Mouse (Mus musculus) hindbrain, embryonic 13.5 days (tissue): ENCODE measurements around the gene Fam117a. TPM values are rescaled to one million over a fixed set of nuclear protein-coding genes. Genes with fewer than 3 reads are reported as not detected.
A peak's percentile ranks its signal among the peaks of the same experiment; 100 is the strongest.

Experiments used
- ATAC-seq: fragments of 200-750 bp; cut with Nextera tagmentation; 2 replicates; pipeline ENCODE4 v1.8.0; 2017; ENCODE audit warnings: moderate TSS enrichment; ENCODE audit not compliant: low FRiP score
- H3K27ac ChIP-seq: fragments of 300-500 bp; sonication (generic); 2 replicates; pipeline ENCODE4 v1.5.1; 2015; ENCODE audit warnings: inconsistent platforms, mild to moderate bottlenecking, moderate library complexity
- H3K27me3 ChIP-seq: fragments of 300-500 bp; sonication (generic); 2 replicates; pipeline ENCODE4 v1.6.1; 2015; ENCODE audit warnings: mild to moderate bottlenecking, inconsistent platforms
- H3K36me3 ChIP-seq: fragments of 300-500 bp; sonication (generic); 2 replicates; pipeline ENCODE4 v1.6.1; 2015; ENCODE audit warnings: mild to moderate bottlenecking, inconsistent platforms
- H3K4me1 ChIP-seq: fragments of 300-500 bp; sonication (generic); replicated peaks from 2 replicates; pipeline ENCODE4 v1.6.1; 2015; ENCODE audit warnings: inconsistent platforms
- H3K4me2 ChIP-seq: fragments of 300-500 bp; sonication (generic); 2 replicates; pipeline ENCODE4 v1.6.1; 2015; ENCODE audit warnings: inconsistent platforms, mild to moderate bottlenecking, moderate library complexity
- H3K4me3 ChIP-seq: fragments of 300-500 bp; sonication (generic); 2 replicates; pipeline ENCODE4 v1.5.1; 2015; ENCODE audit warnings: mild to moderate bottlenecking, inconsistent platforms
- H3K9ac ChIP-seq: fragments of 300-500 bp; sonication (generic); 2 replicates; pipeline ENCODE4 v1.6.1; 2015; ENCODE audit warnings: mild to moderate bottlenecking, inconsistent platforms
- H3K9me3 ChIP-seq: fragments of 300-500 bp; sonication (generic); 2 replicates; pipeline ENCODE4 v1.6.1; 2016; ENCODE audit warnings: inconsistent platforms
- WGBS: fragments of 180-500 bp; shearing (Covaris S2); methylation state at CpG from one replicate; pipeline ENCODE4 v1.1.7; 2015; 5-methylcytosine and 5-hydroxymethylcytosine counted together
- polyA plus RNA-seq: library from polyadenylated mRNA; unstranded; fragments of >200 nt; fragmentation: Nextera tagmentation; extraction: Ambion mirVana; gene quantifications from 2 replicates; pipeline ENCODE4 v1.2.1, GENCODE M21; 2015

Fam117a gene
- polyA plus RNA-seq, 1 experiment from 2014 or later = 3.5 TPM

- ATAC-seq = no peak
- H3K27ac ChIP-seq = no peak overlapping the region
- H3K9me3 ChIP-seq = no peaks in the 10 kb centered on the region
- no peak overlapping the region for H3K4me2 ChIP-seq
- H3K9ac ChIP-seq = no peak overlapping the region
- 88% methylated on average over 14 of the region's 14 CpGs for WGBS
- peaks cover 15% of the 10 kb centered on the region for H3K4me1 ChIP-seq
- H3K27me3 ChIP-seq = no peaks in the 10 kb centered on the region
- no peak overlapping the region for H3K4me3 ChIP-seq
- H3K36me3 ChIP-seq = no peaks in the 10 kb centered on the region
Observed at GRCm38 (mm10) chr11:95354228-95354944, 17.6 kb downstream of the Fam117a start.

DNA sequence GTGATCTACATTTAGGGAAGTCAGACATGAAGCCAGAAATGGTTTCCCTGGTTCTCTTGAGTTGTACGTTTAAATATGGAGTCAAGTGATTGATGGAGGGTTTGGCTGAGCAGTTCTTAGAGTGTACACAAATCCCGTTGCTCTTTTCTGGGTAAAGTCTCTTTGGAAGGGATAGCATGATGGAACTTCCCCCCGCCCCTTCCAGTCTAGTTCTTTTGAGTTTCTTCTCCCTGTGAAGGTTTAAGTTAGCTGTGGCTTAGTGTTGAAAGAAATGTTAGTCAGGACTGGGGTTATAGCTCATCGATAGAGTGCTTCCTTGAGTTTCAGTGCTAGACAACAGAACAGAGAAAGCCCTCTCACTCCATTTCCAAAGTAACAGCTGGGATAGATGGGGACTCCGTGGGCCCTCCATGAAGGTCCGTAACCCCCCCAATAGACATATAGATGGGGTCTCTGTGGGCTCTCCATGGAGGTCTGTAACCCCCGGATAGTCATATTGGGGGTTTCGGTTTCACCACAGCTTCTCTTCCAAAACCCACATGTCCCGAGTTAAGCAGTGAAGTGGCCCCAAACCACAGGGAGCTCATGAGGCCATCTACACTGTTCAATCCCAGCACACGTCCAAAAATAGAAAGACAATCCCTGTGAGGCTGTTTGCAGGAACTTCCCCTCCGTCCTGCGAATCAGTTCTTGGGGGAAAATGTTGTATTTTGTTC is 18.3 kb downstream of the Fam117a start:
- no peaks in the 10 kb centered on the region for H3K36me3 ChIP-seq
- H3K4me1 ChIP-seq = peaks cover 15% of the 10 kb centered on the region
- H3K9me3 ChIP-seq = no peaks in the 10 kb centered on the region
- 92% methylated on average over 12 of the region's 12 CpGs for WGBS
- H3K4me3 ChIP-seq = no peak overlapping the region
- no peak overlapping the region for H3K4me2 ChIP-seq
- no peaks in the 10 kb centered on the region for H3K27me3 ChIP-seq
- no peak for ATAC-seq
- H3K9ac ChIP-seq = no peak overlapping the region
- no peak overlapping the region for H3K27ac ChIP-seq

DNA sequence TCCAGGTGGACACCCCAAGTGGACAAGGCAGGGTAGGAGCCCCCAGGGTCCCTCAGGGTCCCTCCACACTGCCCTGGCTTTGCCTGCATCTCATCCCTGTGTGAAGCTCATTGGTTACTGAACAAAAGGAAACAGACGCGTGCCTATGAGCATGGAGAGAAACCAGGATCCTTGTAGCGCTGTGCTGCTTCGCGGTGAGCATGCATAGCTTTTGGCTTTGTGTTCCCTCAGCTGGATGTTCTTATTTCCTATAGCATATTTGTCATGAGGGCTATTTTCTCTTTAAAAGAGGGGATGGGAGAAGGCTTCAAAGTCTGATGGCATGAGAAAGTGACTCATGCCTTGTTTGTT is 18.8 kb downstream of the Fam117a start:
- no peak for ATAC-seq
- no peaks in the 10 kb centered on the region for H3K27me3 ChIP-seq
- H3K4me3 ChIP-seq = no peak overlapping the region
- H3K4me2 ChIP-seq = no peak overlapping the region
- H3K36me3 ChIP-seq = no peaks in the 10 kb centered on the region
- H3K27ac ChIP-seq = no peak overlapping the region
- no peaks in the 10 kb centered on the region for H3K9me3 ChIP-seq
- WGBS = 92% methylated on average over 5 of the region's 5 CpGs
- H3K9ac ChIP-seq = no peak overlapping the region
- peaks cover 13% of the 10 kb centered on the region for H3K4me1 ChIP-seq

GRCm38 (mm10) chr11:95356039-95356438 is 19.2 kb downstream of the Fam117a start:
- no peaks in the 10 kb centered on the region for H3K36me3 ChIP-seq
- no peaks in the 10 kb centered on the region for H3K9me3 ChIP-seq
- no peak overlapping the region for H3K4me3 ChIP-seq
- H3K4me2 ChIP-seq = no peak overlapping the region
- H3K4me1 ChIP-seq = peaks cover 13% of the 10 kb centered on the region
- H3K27me3 ChIP-seq = no peaks in the 10 kb centered on the region
- WGBS = 91% methylated on average over 7 of the region's 7 CpGs
- no peak overlapping the region for H3K9ac ChIP-seq
- no peak for ATAC-seq
- H3K27ac ChIP-seq = no peak overlapping the region

GRCm38 (mm10) chr11:95356469-95357273 is 19.9 kb downstream of the Fam117a start:
- Histone ChIP-seq H3K9ac (no peak overlapping the region), H3K9me3 (no peaks in the 10 kb centered on the region), H3K4me2 (no peak overlapping the region), H3K36me3 (no peaks in the 10 kb centered on the region), H3K4me3 (no peak overlapping the region), H3K27ac (0 out of 2 replicates have a peak overlapping the region, but pooled peaks have one; percentile 2), H3K4me1 (peaks cover 13% of the 10 kb centered on the region), H3K27me3 (no peaks in the 10 kb centered on the region)
- no peak for ATAC-seq
- WGBS = 79% methylated on average over 17 of the region's 17 CpGs

DNA sequence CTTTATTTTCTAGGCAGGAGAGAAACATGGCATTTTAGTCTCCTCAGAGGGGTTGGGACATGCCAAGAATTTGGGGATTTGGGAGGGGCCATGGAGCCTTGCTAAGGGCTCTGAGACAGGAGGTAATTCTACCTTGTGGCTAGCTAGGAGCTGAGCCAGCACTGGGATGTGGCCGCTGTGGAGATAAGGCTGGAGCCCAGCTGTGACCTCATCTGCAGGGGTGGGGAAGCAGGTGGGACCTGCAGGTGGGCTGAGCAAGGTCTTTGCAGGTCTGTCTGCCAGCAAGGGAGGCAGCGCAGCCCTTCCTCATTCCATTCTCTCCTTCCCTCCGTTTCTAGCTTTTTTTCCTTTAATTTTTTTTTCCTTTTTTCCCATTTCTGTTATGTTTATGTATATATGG is 21.4 kb downstream of the Fam117a start:
- Histone ChIP-seq H3K4me2 (no peak overlapping the region), H3K4me3 (no peak overlapping the region), H3K9ac (no peak overlapping the region), H3K36me3 (no peaks in the 10 kb centered on the region), H3K27me3 (no peaks in the 10 kb centered on the region), H3K9me3 (no peaks in the 10 kb centered on the region), H3K27ac (no peak overlapping the region), H3K4me1 (peaks cover 13% of the 10 kb centered on the region)
- no peak for ATAC-seq
- WGBS = 68% methylated on average over 3 of the region's 3 CpGs

DNA sequence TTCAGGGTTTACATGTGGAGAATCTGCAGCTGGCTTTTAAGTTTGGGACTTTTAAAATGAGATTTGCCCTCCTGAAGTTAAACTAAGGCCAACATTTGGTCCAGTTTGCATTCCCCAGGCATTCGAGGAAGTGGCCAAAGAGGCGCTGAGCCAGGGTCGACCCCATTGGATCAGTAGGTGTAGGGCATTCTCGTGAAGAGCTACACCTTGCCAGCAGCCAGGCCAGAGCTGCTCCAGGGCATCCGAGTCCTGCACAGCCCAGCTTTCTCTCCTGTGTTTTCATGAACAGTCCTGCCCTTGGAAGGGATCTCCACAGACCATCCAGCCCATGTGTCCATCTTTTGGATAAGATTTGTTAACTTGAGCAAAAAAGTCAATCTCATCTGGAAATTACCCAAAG is 27.6 kb downstream of the Fam117a start:
- Histone ChIP-seq H3K4me3 (no peak overlapping the region), H3K9me3 (no peaks in the 10 kb centered on the region), H3K4me1 (no peaks in the 10 kb centered on the region), H3K9ac (no peak overlapping the region), H3K4me2 (no peak overlapping the region), H3K27ac (no peak overlapping the region), H3K36me3 (no peaks in the 10 kb centered on the region), H3K27me3 (no peaks in the 10 kb centered on the region)
- 87% methylated on average over 5 of the region's 5 CpGs for WGBS
- ATAC-seq = no peak

- Histone ChIP-seq H3K36me3 (no peaks in the 10 kb centered on the region), H3K27ac (no peak overlapping the region), H3K4me2 (no peak overlapping the region), H3K4me3 (no peak overlapping the region), H3K27me3 (no peaks in the 10 kb centered on the region), H3K9ac (peak overlapping the region; percentile 43; the same call in 1 of the 2 replicates), H3K9me3 (no peaks in the 10 kb centered on the region), H3K4me1 (peaks cover 4% of the 10 kb centered on the region; the same call in 1 of the 2 replicates)
- ATAC-seq = no peak
- 79% methylated on average over 10 of the region's 10 CpGs for WGBS
Observed at GRCm38 (mm10) chr11:95365596-95365995, 28.8 kb downstream of the Fam117a start.

DNA sequence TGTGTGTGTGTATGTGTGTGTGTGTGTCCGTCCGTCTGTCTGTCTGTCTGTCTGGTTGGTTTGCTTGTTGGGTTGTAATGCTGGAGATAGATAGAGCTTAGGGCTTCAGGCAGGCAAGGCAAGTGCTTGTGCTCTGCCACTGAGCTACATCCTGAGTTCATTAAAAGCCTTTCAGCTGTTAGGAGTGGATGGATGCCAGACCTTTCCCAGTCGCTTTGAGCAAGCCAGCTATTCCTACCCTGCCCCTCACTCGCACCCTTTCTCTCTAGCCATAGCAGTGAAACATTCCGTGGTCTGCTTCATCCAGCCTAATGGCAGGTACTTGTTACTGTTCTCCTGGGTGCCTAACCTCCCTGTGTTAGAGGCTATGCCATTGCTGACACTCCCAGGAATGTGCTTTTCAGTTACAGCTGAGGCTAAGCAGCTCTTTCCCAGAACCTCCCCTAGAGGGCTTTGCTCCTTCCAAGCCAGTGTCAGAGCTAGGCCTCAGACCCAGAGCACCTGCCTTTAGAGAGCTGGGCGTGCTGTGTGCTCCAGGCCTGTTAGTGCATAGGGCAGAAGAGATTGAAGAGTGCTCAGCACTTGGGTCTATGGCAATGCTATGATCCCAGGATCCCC is 29.6 kb downstream of the Fam117a start:
- 89% methylated on average over 6 of the region's 6 CpGs for WGBS
- no peak overlapping the region for H3K4me3 ChIP-seq
- H3K27me3 ChIP-seq = no peaks in the 10 kb centered on the region
- H3K36me3 ChIP-seq = no peaks in the 10 kb centered on the region
- no peak for ATAC-seq
- peaks cover 4% of the 10 kb centered on the region; the same call in 1 of the 2 replicates for H3K4me1 ChIP-seq
- H3K9me3 ChIP-seq = no peaks in the 10 kb centered on the region
- no peak overlapping the region for H3K27ac ChIP-seq
- H3K4me2 ChIP-seq = no peak overlapping the region
- H3K9ac ChIP-seq = peak overlapping the region; percentile 43; the same call in 1 of the 2 replicates

DNA sequence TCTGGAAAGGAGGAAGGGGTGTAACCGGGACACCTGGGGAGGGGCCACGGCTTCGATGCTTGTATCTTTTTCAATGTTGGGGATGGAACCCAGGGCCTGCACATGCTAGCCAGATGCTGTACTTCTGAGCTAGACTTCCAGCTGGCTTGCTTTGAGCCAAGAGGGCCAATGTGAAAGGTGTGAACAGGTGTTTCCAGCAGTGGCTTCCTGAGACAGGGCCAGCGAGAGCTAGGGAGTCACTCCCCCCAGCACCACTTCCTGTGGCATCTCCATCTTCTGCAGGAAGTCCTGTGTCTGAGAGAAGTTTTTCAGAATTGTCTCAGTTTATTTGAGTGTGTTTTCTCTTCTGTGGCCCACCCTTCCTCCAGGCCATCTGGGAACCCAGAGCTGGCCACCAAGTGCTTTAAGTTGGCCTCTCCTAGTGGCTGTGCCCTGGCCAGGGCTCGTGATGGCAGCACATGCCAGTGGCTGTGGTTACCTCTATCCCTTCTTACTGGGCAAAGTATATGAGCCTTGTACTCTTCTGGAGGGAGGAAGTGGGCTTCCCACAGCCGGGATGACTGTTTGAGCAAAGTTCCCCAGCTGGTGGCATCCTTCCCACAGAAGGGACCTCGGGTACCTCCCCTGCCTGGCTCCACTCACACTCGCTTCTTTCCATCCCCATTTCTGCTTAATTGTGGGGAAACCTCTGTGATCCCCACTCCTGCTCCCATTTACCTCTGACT is 30.4 kb downstream of the Fam117a start:
- H3K4me2 ChIP-seq = no peak overlapping the region
- 89% methylated on average over 8 of the region's 8 CpGs for WGBS
- H3K9ac ChIP-seq = no peak overlapping the region
- H3K27ac ChIP-seq = no peak overlapping the region
- no peaks in the 10 kb centered on the region for H3K9me3 ChIP-seq
- peaks cover 4% of the 10 kb centered on the region; the same call in 1 of the 2 replicates for H3K4me1 ChIP-seq
- no peaks in the 10 kb centered on the region for H3K27me3 ChIP-seq
- ATAC-seq = no peak
- no peak overlapping the region for H3K4me3 ChIP-seq
- H3K36me3 ChIP-seq = peaks cover 3% of the 10 kb centered on the region; the same call in 1 of the 2 replicates

GRCm38 (mm10) chr11:95368231-95368823 is 31.5 kb downstream of the Fam117a start:
- H3K27me3 ChIP-seq = no peaks in the 10 kb centered on the region
- 91% methylated on average over 8 of the region's 8 CpGs for WGBS
- H3K27ac ChIP-seq = no peak overlapping the region
- H3K4me3 ChIP-seq = no peak overlapping the region
- H3K4me2 ChIP-seq = no peak overlapping the region
- no peak for ATAC-seq
- H3K4me1 ChIP-seq = peaks cover 4% of the 10 kb centered on the region; the same call in 1 of the 2 replicates
- H3K9me3 ChIP-seq = no peaks in the 10 kb centered on the region
- no peak overlapping the region for H3K9ac ChIP-seq
- H3K36me3 ChIP-seq = peaks cover 3% of the 10 kb centered on the region
